Mouse (Mus musculus): ENCODE data around the gene Zbtb34. TPM values are rescaled to one million over a fixed set of nuclear protein-coding genes. Genes with fewer than 3 reads are reported as not detected.

Zbtb34 gene
- polyA plus RNA-seq, 1 experiment = 11.0 TPM

GRCm38 (mm10) chr2:33414019-33414418 is 17.1 kb downstream of the Zbtb34 start:
- Histone ChIP-seq H3K27ac (ENCODE audit: insufficient read depth, low read length) (no peak overlapping the region), H3K4me3 (replicated peaks; ENCODE audit: insufficient read depth, low read depth, low read length) (no peak overlapping the region), H3K4me1 (ENCODE audit: control insufficient read depth, insufficient read depth, low read length) (peaks cover 6% of the 10 kb centered on the region; the same call in 1 of the 2 replicates), H3K27me3 (ENCODE audit: control insufficient read depth, insufficient read depth, low read length) (no peaks in the 10 kb centered on the region)
- WGBS = 92% methylated on average over 13 of the region's 13 CpGs
- TF ChIP-seq CTCF (IDR thresholded peaks at IDR 0.05; ENCODE audit: borderline replicate concordance, insufficient read depth, low read depth, low read length) = no peak
- no peak for TF ChIP-seq POLR2A (IDR thresholded peaks at IDR 0.05; ENCODE audit: borderline replicate concordance, insufficient read depth, low read length)
- DNase-seq = no peak

GRCm38 (mm10) chr2:33412111-33412510 is 19.0 kb downstream of the Zbtb34 start:
- no peak for DNase-seq
- Histone ChIP-seq H3K4me3 (replicated peaks; ENCODE audit: insufficient read depth, low read depth, low read length) (no peak overlapping the region), H3K27me3 (ENCODE audit: control insufficient read depth, insufficient read depth, low read length) (no peaks in the 10 kb centered on the region), H3K27ac (ENCODE audit: insufficient read depth, low read length) (no peak overlapping the region), H3K4me1 (ENCODE audit: control insufficient read depth, insufficient read depth, low read length) (peaks cover 6% of the 10 kb centered on the region; the same call in 1 of the 2 replicates)
- TF ChIP-seq POLR2A (IDR thresholded peaks at IDR 0.05; ENCODE audit: borderline replicate concordance, insufficient read depth, low read length) = no peak
- TF ChIP-seq CTCF (IDR thresholded peaks at IDR 0.05; ENCODE audit: borderline replicate concordance, insufficient read depth, low read depth, low read length) = no peak
- 73% methylated on average over 14 of the region's 14 CpGs for WGBS

GRCm38 (mm10) chr2:33403511-33404003 is 27.6 kb downstream of the Zbtb34 start:
- Histone ChIP-seq H3K27me3 (ENCODE audit: control insufficient read depth, insufficient read depth, low read length) (no peaks in the 10 kb centered on the region), H3K27ac (ENCODE audit: insufficient read depth, low read length) (no peak overlapping the region), H3K4me3 (replicated peaks; ENCODE audit: insufficient read depth, low read depth, low read length) (no peak overlapping the region), H3K4me1 (ENCODE audit: control insufficient read depth, insufficient read depth, low read length) (peaks cover 5% of the 10 kb centered on the region)
- 88% methylated on average over 4 of the region's 4 CpGs for WGBS
- DNase-seq = no peak
- TF ChIP-seq CTCF (IDR thresholded peaks at IDR 0.05; ENCODE audit: borderline replicate concordance, insufficient read depth, low read depth, low read length) (no peak), POLR2A (IDR thresholded peaks at IDR 0.05; ENCODE audit: borderline replicate concordance, insufficient read depth, low read length) (no peak)

- 79% methylated on average over 5 of the region's 5 CpGs for whole genome bisulfite sequencing
- Histone ChIP-seq H3K4me1 (ENCODE audit: control insufficient read depth, insufficient read depth, low read length) (peaks cover 5% of the 10 kb centered on the region), H3K4me3 (replicated peaks; ENCODE audit: insufficient read depth, low read depth, low read length) (no peak overlapping the region), H3K27me3 (ENCODE audit: control insufficient read depth, insufficient read depth, low read length) (no peaks in the 10 kb centered on the region), H3K27ac (ENCODE audit: insufficient read depth, low read length) (no peak overlapping the region)
- no peak for DNase-seq
- TF ChIP-seq CTCF (IDR thresholded peaks at IDR 0.05; ENCODE audit: borderline replicate concordance, insufficient read depth, low read depth, low read length) = no peak
- TF ChIP-seq POLR2A (IDR thresholded peaks at IDR 0.05; ENCODE audit: borderline replicate concordance, insufficient read depth, low read length) = no peak
Measured at GRCm38 (mm10) chr2:33402638-33403037, 28.5 kb downstream of the Zbtb34 start.

- WGBS = 23% methylated on average over 7 of the region's 7 CpGs
- DNase-seq = peak; percentile 57 to 73
Measured at GRCm38 (mm10) chr2:33402236-33402635, 28.9 kb downstream of the Zbtb34 start.

GRCm38 (mm10) chr2:33401217-33401616 is 29.9 kb downstream of the Zbtb34 start:
- Histone ChIP-seq H3K4me3 (replicated peaks; ENCODE audit: insufficient read depth, low read depth, low read length) (no peak overlapping the region), H3K27me3 (ENCODE audit: control insufficient read depth, insufficient read depth, low read length) (no peaks in the 10 kb centered on the region), H3K27ac (ENCODE audit: insufficient read depth, low read length) (no peak overlapping the region), H3K4me1 (ENCODE audit: control insufficient read depth, insufficient read depth, low read length) (peaks cover under 1% of the 10 kb centered on the region)
- DNase-seq = peak; percentile 54 to 63
- no peak for TF ChIP-seq POLR2A (IDR thresholded peaks at IDR 0.05; ENCODE audit: borderline replicate concordance, insufficient read depth, low read length)
- TF ChIP-seq CTCF (IDR thresholded peaks at IDR 0.05; ENCODE audit: borderline replicate concordance, insufficient read depth, low read depth, low read length) = peak; percentile 71
- WGBS = 46% methylated on average over 3 of the region's 3 CpGs

More at GRCm38 (mm10) chr2:33402236-33402635, 28.9 kb downstream of the Zbtb34 start:
- Histone ChIP-seq H3K4me1 (ENCODE audit: control insufficient read depth, insufficient read depth, low read length) (peaks cover 5% of the 10 kb centered on the region), H3K27ac (ENCODE audit: insufficient read depth, low read length) (no peak overlapping the region), H3K27me3 (ENCODE audit: control insufficient read depth, insufficient read depth, low read length) (no peaks in the 10 kb centered on the region), H3K4me3 (replicated peaks; ENCODE audit: insufficient read depth, low read depth, low read length) (no peak overlapping the region)
- TF ChIP-seq POLR2A (IDR thresholded peaks at IDR 0.05; ENCODE audit: borderline replicate concordance, insufficient read depth, low read length) (no peak), CTCF (IDR thresholded peaks at IDR 0.05; ENCODE audit: borderline replicate concordance, insufficient read depth, low read depth, low read length) (peak; percentile 92)

- 89% methylated on average over 5 of the region's 5 CpGs for WGBS
- DNase-seq = no peak
- H3K4me1 ChIP-seq (ENCODE audit: control insufficient read depth, insufficient read depth, low read length) = no peaks in the 10 kb centered on the region
- H3K27me3 ChIP-seq (ENCODE audit: control insufficient read depth, insufficient read depth, low read length) = no peaks in the 10 kb centered on the region
- H3K4me3 ChIP-seq (replicated peaks; ENCODE audit: insufficient read depth, low read depth, low read length) = no peak overlapping the region
- H3K27ac ChIP-seq (ENCODE audit: insufficient read depth, low read length) = no peak overlapping the region
- TF ChIP-seq CTCF (IDR thresholded peaks at IDR 0.05; ENCODE audit: borderline replicate concordance, insufficient read depth, low read depth, low read length) (no peak), POLR2A (IDR thresholded peaks at IDR 0.05; ENCODE audit: borderline replicate concordance, insufficient read depth, low read length) (no peak)
Measured at GRCm38 (mm10) chr2:33400541-33400940, 30.6 kb downstream of the Zbtb34 start.

- H3K27me3 ChIP-seq (ENCODE audit: control insufficient read depth, insufficient read depth, low read length) = no peaks in the 10 kb centered on the region
- no peak for DNase-seq
- H3K4me1 ChIP-seq (ENCODE audit: control insufficient read depth, insufficient read depth, low read length) = peaks cover 5% of the 10 kb centered on the region; the same call in 1 of the 2 replicates
- no peak overlapping the region for H3K27ac ChIP-seq (ENCODE audit: insufficient read depth, low read length)
- H3K4me3 ChIP-seq (replicated peaks; ENCODE audit: insufficient read depth, low read depth, low read length) = no peak overlapping the region
- TF ChIP-seq CTCF (IDR thresholded peaks at IDR 0.05; ENCODE audit: borderline replicate concordance, insufficient read depth, low read depth, low read length) (no peak), POLR2A (IDR thresholded peaks at IDR 0.05; ENCODE audit: borderline replicate concordance, insufficient read depth, low read length) (no peak)
- WGBS = 82% methylated on average over 7 of the region's 7 CpGs
Measured at GRCm38 (mm10) chr2:33399091-33399490, 32.0 kb downstream of the Zbtb34 start.
